Mouse (Mus musculus) neural tube, embryonic 11.5 days (tissue): ENCODE results near the gene Sash3. TPM values are rescaled to one million over a fixed set of nuclear protein-coding genes. Genes with fewer than 3 reads are reported as not detected.

Source experiments
- ATAC-seq: fragments of 200-750 bp; cut with Nextera tagmentation; 2 replicates; pipeline ENCODE4 v1.8.0; 2017; ENCODE audit warnings: moderate number of reproducible peaks, mild to moderate bottlenecking, moderate TSS enrichment, moderate library complexity; ENCODE audit not compliant: insufficient read depth, low FRiP score, low TSS enrichment
- DNase-seq: peaks from one replicate; pipeline ENCODE4 v3.0.0-alpha.2; 2015; ENCODE audit warnings: low spot score
- H3K27ac ChIP-seq: fragments of 300-500 bp; sonication (generic); 2 replicates; pipeline ENCODE4 v1.5.1; 2014; ENCODE audit warnings: low read depth, mild to moderate bottlenecking, low read length
- H3K27me3 ChIP-seq: fragments of 300-500 bp; sonication (generic); 2 replicates; pipeline ENCODE4 v1.6.1; 2014; ENCODE audit warnings: mild to moderate bottlenecking, low read length, mixed read lengths; ENCODE audit not compliant: control insufficient read depth, insufficient read depth
- H3K36me3 ChIP-seq: fragments of 300-500 bp; sonication (generic); 2 replicates; pipeline ENCODE4 v1.6.1; 2014; ENCODE audit warnings: mild to moderate bottlenecking, low read length, moderate library complexity, mixed read lengths; ENCODE audit not compliant: control insufficient read depth, insufficient read depth
- H3K4me1 ChIP-seq: fragments of 300-500 bp; sonication (generic); 2 replicates; pipeline ENCODE4 v1.6.1; 2014; ENCODE audit warnings: low read length, mixed read lengths; ENCODE audit not compliant: control insufficient read depth, insufficient read depth
- H3K4me2 ChIP-seq: fragments of 300-500 bp; sonication (generic); 2 replicates; pipeline ENCODE4 v1.6.1; 2014; ENCODE audit warnings: low read depth, mild to moderate bottlenecking, moderate library complexity
- H3K4me3 ChIP-seq: fragments of 300-500 bp; sonication (generic); 2 replicates; pipeline ENCODE4 v1.5.1; 2014; ENCODE audit warnings: low read depth, low read length
- H3K9ac ChIP-seq: fragments of 300-500 bp; sonication (generic); 2 replicates; pipeline ENCODE4 v1.6.1; 2014; ENCODE audit warnings: mild to moderate bottlenecking, low read length
- H3K9me3 ChIP-seq: fragments of 300-500 bp; sonication (generic); 2 replicates; pipeline ENCODE4 v1.6.1; 2016; ENCODE audit warnings: low read length; ENCODE audit not compliant: control insufficient read depth
- WGBS: fragments of 180-500 bp; shearing (Covaris S2); extraction: QIAGEN DNeasy Blood & Tissue Kit; methylation state at CpG from one replicate; pipeline ENCODE4 v1.1.7; 2014; 5-methylcytosine and 5-hydroxymethylcytosine counted together
- polyA plus RNA-seq: library from polyadenylated mRNA; unstranded; fragments of >200 nt; fragmentation: Nextera tagmentation; extraction: Ambion mirVana; gene quantifications from 2 replicates; pipeline ENCODE4 v1.2.1, GENCODE M21; 2014

Sash3 gene
- polyA plus RNA-seq, 1 experiment from 2014 or later: 2.0 TPM

GRCm38 (mm10) chrX:48109316-48109655, 37.0 kb upstream of the Sash3 start:
- no peak overlapping the region for H3K4me3 ChIP-seq
- no peak overlapping the region for H3K4me2 ChIP-seq
- no peak overlapping the region for H3K27ac ChIP-seq
- H3K36me3 ChIP-seq: no peaks in the 10 kb centered on the region
- 90% methylated on average over 3 of the region's 3 CpGs for WGBS
- DNase-seq (no peak), ATAC-seq (no peak)
- no peak overlapping the region for H3K9ac ChIP-seq
- H3K27me3 ChIP-seq: no peaks in the 10 kb centered on the region
- no peaks in the 10 kb centered on the region for H3K9me3 ChIP-seq
- H3K4me1 ChIP-seq: no peaks in the 10 kb centered on the region

GRCm38 (mm10) chrX:48119294-48119693, 26.9 kb upstream of the Sash3 start:
- ATAC-seq: no peak

GRCm38 (mm10) chrX:48124132-48125071, 21.8 kb upstream of the Sash3 start:
- WGBS: 27% methylated on average over 17 of the region's 17 CpGs
- H3K27ac ChIP-seq: no peak overlapping the region

More at GRCm38 (mm10) chrX:48119294-48119693, 26.9 kb upstream of the Sash3 start:
- H3K4me1 ChIP-seq: no peaks in the 10 kb centered on the region
- DNase-seq: no peak
- no peak overlapping the region for H3K27ac ChIP-seq
- no peaks in the 10 kb centered on the region for H3K27me3 ChIP-seq
- H3K4me3 ChIP-seq: no peak overlapping the region
- H3K36me3 ChIP-seq: no peaks in the 10 kb centered on the region
- no peak overlapping the region for H3K4me2 ChIP-seq
- H3K9ac ChIP-seq: no peak overlapping the region
- no peaks in the 10 kb centered on the region for H3K9me3 ChIP-seq

GRCm38 (mm10) chrX:48126903-48127476, 19.2 kb upstream of the Sash3 start:
- ATAC-seq (no peak), DNase-seq (no peak)
- Histone ChIP-seq H3K36me3 (no peaks in the 10 kb centered on the region), H3K4me1 (no peaks in the 10 kb centered on the region), H3K27me3 (no peaks in the 10 kb centered on the region), H3K9me3 (no peaks in the 10 kb centered on the region), H3K4me3 (no peak overlapping the region), H3K4me2 (no peak overlapping the region), H3K27ac (no peak overlapping the region), H3K9ac (no peak overlapping the region)
- WGBS: 81% methylated on average over 6 of the region's 6 CpGs

More at GRCm38 (mm10) chrX:48124132-48125071, 21.8 kb upstream of the Sash3 start:
- Histone ChIP-seq H3K4me3 (no peak overlapping the region), H3K9ac (no peak overlapping the region), H3K4me2 (no peak overlapping the region), H3K27me3 (no peaks in the 10 kb centered on the region), H3K9me3 (no peaks in the 10 kb centered on the region), H3K4me1 (no peaks in the 10 kb centered on the region), H3K36me3 (no peaks in the 10 kb centered on the region)
- no peak for ATAC-seq
- DNase-seq: peak; percentile 65

- Histone ChIP-seq H3K4me3 (no peak overlapping the region), H3K27me3 (no peaks in the 10 kb centered on the region), H3K36me3 (no peaks in the 10 kb centered on the region), H3K4me1 (no peaks in the 10 kb centered on the region), H3K27ac (no peak overlapping the region), H3K4me2 (no peak overlapping the region), H3K9me3 (no peaks in the 10 kb centered on the region), H3K9ac (no peak overlapping the region)
- 86% methylated on average over 6 of the region's 6 CpGs for WGBS
- ATAC-seq (no peak), DNase-seq (no peak)
These were observed 18.6 kb upstream of the Sash3 start for GRCm38 (mm10) chrX:48127502-48128218.

GRCm38 (mm10) chrX:48129167-48129566, 17.1 kb upstream of the Sash3 start:
- H3K27ac ChIP-seq: no peak overlapping the region
- DNase-seq (no peak), ATAC-seq (no peak)
- no peak overlapping the region for H3K4me2 ChIP-seq
- no peaks in the 10 kb centered on the region for H3K27me3 ChIP-seq
- H3K36me3 ChIP-seq: no peaks in the 10 kb centered on the region
- WGBS: 80% methylated on average over 1 of the region's 1 CpGs
- H3K4me3 ChIP-seq: no peak overlapping the region
- H3K9me3 ChIP-seq: no peaks in the 10 kb centered on the region
- no peak overlapping the region for H3K9ac ChIP-seq
- no peaks in the 10 kb centered on the region for H3K4me1 ChIP-seq

GRCm38 (mm10) chrX:48136935-48137334, 9.3 kb upstream of the Sash3 start:
- H3K9ac ChIP-seq: no peak overlapping the region
- ATAC-seq (no peak), DNase-seq (no peak)
- H3K27me3 ChIP-seq: no peaks in the 10 kb centered on the region
- no peaks in the 10 kb centered on the region for H3K9me3 ChIP-seq
- no peaks in the 10 kb centered on the region for H3K36me3 ChIP-seq
- H3K4me2 ChIP-seq: no peak overlapping the region
- no peak overlapping the region for H3K27ac ChIP-seq
- no peaks in the 10 kb centered on the region for H3K4me1 ChIP-seq
- WGBS: 81% methylated on average over 4 of the region's 4 CpGs
- no peak overlapping the region for H3K4me3 ChIP-seq

GRCm38 (mm10) chrX:48138011-48138410, 8.2 kb upstream of the Sash3 start:
- no peaks in the 10 kb centered on the region for H3K9me3 ChIP-seq
- H3K27ac ChIP-seq: no peak overlapping the region
- H3K36me3 ChIP-seq: no peaks in the 10 kb centered on the region
- DNase-seq: no peak
- no peak for ATAC-seq
- H3K9ac ChIP-seq: no peak overlapping the region
- H3K4me1 ChIP-seq: no peaks in the 10 kb centered on the region
- no peak overlapping the region for H3K4me2 ChIP-seq
- WGBS: 70% methylated on average over 6 of the region's 6 CpGs
- no peaks in the 10 kb centered on the region for H3K27me3 ChIP-seq
- no peak overlapping the region for H3K4me3 ChIP-seq
